Mouse (Mus musculus) forebrain, embryonic 12.5 days (tissue): ENCODE data around the gene Popdc3. TPM values are rescaled to one million over a fixed set of nuclear protein-coding genes. Genes with fewer than 3 reads are reported as not detected.

Experiments
- ATAC-seq: fragments of 200-750 bp; cut with Nextera tagmentation; 2 replicates; pipeline ENCODE4 v1.8.0; 2017; ENCODE audit warnings: moderate TSS enrichment; ENCODE audit not compliant: low FRiP score
- H3K27ac ChIP-seq: fragments of 300-500 bp; sonication (generic); 2 replicates; pipeline ENCODE4 v1.5.1; 2016; ENCODE audit warnings: mild to moderate bottlenecking
- H3K27me3 ChIP-seq: fragments of 300-500 bp; sonication (generic); 2 replicates; pipeline ENCODE4 v1.6.1; 2016; ENCODE audit warnings: mild to moderate bottlenecking
- H3K36me3 ChIP-seq: fragments of 300-500 bp; sonication (generic); replicated peaks from 2 replicates; pipeline ENCODE4 v1.6.1; 2016; ENCODE audit warnings: mild to moderate bottlenecking
- H3K4me1 ChIP-seq: fragments of 300-500 bp; sonication (generic); 2 replicates; pipeline ENCODE4 v1.6.1; 2016
- H3K4me2 ChIP-seq: fragments of 300-500 bp; sonication (generic); 2 replicates; pipeline ENCODE4 v1.6.1; 2016; ENCODE audit warnings: mild to moderate bottlenecking, moderate library complexity
- H3K4me3 ChIP-seq: fragments of 300-500 bp; sonication (generic); replicated peaks from 2 replicates; pipeline ENCODE4 v1.5.1; 2016; ENCODE audit warnings: mild to moderate bottlenecking
- H3K9ac ChIP-seq: fragments of 300-500 bp; sonication (generic); 2 replicates; pipeline ENCODE4 v1.6.1; 2016; ENCODE audit warnings: mild to moderate bottlenecking
- H3K9me3 ChIP-seq: fragments of 300-500 bp; sonication (generic); 2 replicates; pipeline ENCODE4 v1.6.1; 2016
- WGBS: fragments of 180-500 bp; shearing (Covaris S2); methylation state at CpG from one replicate; pipeline ENCODE4 v1.1.7; 2016; 5-methylcytosine and 5-hydroxymethylcytosine counted together
- polyA plus RNA-seq: library from polyadenylated mRNA; unstranded; fragments of >200 nt; fragmentation: Nextera tagmentation; extraction: Ambion mirVana; gene quantifications from 2 replicates; pipeline ENCODE4 v1.2.1, GENCODE M21; 2016

Popdc3 gene
- polyA plus RNA-seq, 1 experiment from 2014 or later, result 0.19 TPM

GRCm38 (mm10) chr10:45295093-45295492 lies 117.2 kb downstream of the Popdc3 start:
- Histone ChIP-seq H3K9me3 (no peaks in the 10 kb centered on the region), H3K27me3 (peaks cover 15% of the 10 kb centered on the region), H3K27ac (no peak overlapping the region), H3K9ac (no peak overlapping the region), H3K4me2 (no peak overlapping the region), H3K4me3 (no peak overlapping the region), H3K4me1 (no peaks in the 10 kb centered on the region), H3K36me3 (no peaks in the 10 kb centered on the region)
- no peak for ATAC-seq
- WGBS, result 86% methylated on average over 5 of the region's 5 CpGs

- H3K4me2 ChIP-seq, result no peak overlapping the region
- whole genome bisulfite sequencing, result 65% methylated on average over 6 of the region's 6 CpGs
- ATAC-seq, result no peak
- H3K36me3 ChIP-seq, result no peaks in the 10 kb centered on the region
- H3K9me3 ChIP-seq, result no peaks in the 10 kb centered on the region
- H3K27me3 ChIP-seq, result no peaks in the 10 kb centered on the region
- H3K4me1 ChIP-seq, result no peaks in the 10 kb centered on the region
- H3K4me3 ChIP-seq, result no peak overlapping the region
- H3K9ac ChIP-seq, result no peak overlapping the region
- H3K27ac ChIP-seq, result no peak overlapping the region
These were observed 120.6 kb downstream of the Popdc3 start for GRCm38 (mm10) chr10:45298503-45298902.

GRCm38 (mm10) chr10:45299509-45299908 lies 121.6 kb downstream of the Popdc3 start:
- H3K4me1 ChIP-seq, result no peaks in the 10 kb centered on the region
- no peaks in the 10 kb centered on the region for H3K36me3 ChIP-seq
- no peak overlapping the region for H3K27ac ChIP-seq
- H3K27me3 ChIP-seq, result no peaks in the 10 kb centered on the region
- no peaks in the 10 kb centered on the region for H3K9me3 ChIP-seq
- ATAC-seq, result no peak
- H3K4me2 ChIP-seq, result no peak overlapping the region
- 95% methylated on average over 4 of the region's 4 CpGs for WGBS
- H3K4me3 ChIP-seq, result no peak overlapping the region
- H3K9ac ChIP-seq, result no peak overlapping the region

GRCm38 (mm10) chr10:45303315-45304036 lies 125.6 kb downstream of the Popdc3 start:
- Histone ChIP-seq H3K36me3 (no peaks in the 10 kb centered on the region), H3K4me2 (no peak overlapping the region), H3K4me3 (no peak overlapping the region), H3K27ac (no peak overlapping the region), H3K9ac (no peak overlapping the region), H3K4me1 (no peaks in the 10 kb centered on the region), H3K9me3 (no peaks in the 10 kb centered on the region), H3K27me3 (no peaks in the 10 kb centered on the region)
- no peak for ATAC-seq
- WGBS, result 77% methylated on average over 14 of the region's 14 CpGs

- no peak overlapping the region for H3K4me2 ChIP-seq
- no peaks in the 10 kb centered on the region for H3K36me3 ChIP-seq
- H3K4me3 ChIP-seq, result no peak overlapping the region
- H3K9me3 ChIP-seq, result no peaks in the 10 kb centered on the region
- H3K9ac ChIP-seq, result no peak overlapping the region
- WGBS, result 76% methylated on average over 5 of the region's 5 CpGs
- H3K4me1 ChIP-seq, result no peaks in the 10 kb centered on the region
- no peak for ATAC-seq
- H3K27me3 ChIP-seq, result no peaks in the 10 kb centered on the region
- no peak overlapping the region for H3K27ac ChIP-seq
These were observed 127.3 kb downstream of the Popdc3 start for GRCm38 (mm10) chr10:45305173-45305572.

- no peak overlapping the region for H3K27ac ChIP-seq
- no peaks in the 10 kb centered on the region for H3K4me1 ChIP-seq
- H3K36me3 ChIP-seq, result no peaks in the 10 kb centered on the region
- 89% methylated on average over 5 of the region's 5 CpGs for WGBS
- H3K4me3 ChIP-seq, result no peak overlapping the region
- ATAC-seq, result no peak
- H3K9me3 ChIP-seq, result no peaks in the 10 kb centered on the region
- H3K4me2 ChIP-seq, result no peak overlapping the region
- no peaks in the 10 kb centered on the region for H3K27me3 ChIP-seq
- H3K9ac ChIP-seq, result no peak overlapping the region
These were observed 133.2 kb downstream of the Popdc3 start for GRCm38 (mm10) chr10:45311129-45311528.

GRCm38 (mm10) chr10:45311624-45312023 lies 133.7 kb downstream of the Popdc3 start:
- 71% methylated on average over 7 of the region's 7 CpGs for WGBS
- Histone ChIP-seq H3K27ac (no peak overlapping the region), H3K36me3 (no peaks in the 10 kb centered on the region), H3K9me3 (no peaks in the 10 kb centered on the region), H3K4me3 (no peak overlapping the region), H3K9ac (no peak overlapping the region), H3K4me1 (no peaks in the 10 kb centered on the region), H3K4me2 (no peak overlapping the region), H3K27me3 (no peaks in the 10 kb centered on the region)
- peak; percentile 39; the same call in 1 of the 2 replicates for ATAC-seq

- no peaks in the 10 kb centered on the region for H3K4me1 ChIP-seq
- H3K27ac ChIP-seq, result no peak overlapping the region
- no peaks in the 10 kb centered on the region for H3K27me3 ChIP-seq
- H3K9ac ChIP-seq, result no peak overlapping the region
- no peak overlapping the region for H3K4me2 ChIP-seq
- 93% methylated on average over 16 of the region's 16 CpGs for WGBS
- no peak overlapping the region for H3K4me3 ChIP-seq
- no peak for ATAC-seq
- H3K36me3 ChIP-seq, result no peaks in the 10 kb centered on the region
- H3K9me3 ChIP-seq, result peaks cover 3% of the 10 kb centered on the region
These were observed 137.0 kb downstream of the Popdc3 start for GRCm38 (mm10) chr10:45314865-45315264.

- no peak overlapping the region for H3K4me3 ChIP-seq
- H3K36me3 ChIP-seq, result no peaks in the 10 kb centered on the region
- no peaks in the 10 kb centered on the region for H3K27me3 ChIP-seq
- no peak overlapping the region for H3K27ac ChIP-seq
- no peak overlapping the region for H3K4me2 ChIP-seq
- H3K9me3 ChIP-seq, result peaks cover 3% of the 10 kb centered on the region
- ATAC-seq, result no peak
- WGBS, result 92% methylated on average over 5 of the region's 5 CpGs
- peaks cover 2% of the 10 kb centered on the region for H3K4me1 ChIP-seq
- H3K9ac ChIP-seq, result no peak overlapping the region
These were observed 141.0 kb downstream of the Popdc3 start for GRCm38 (mm10) chr10:45318922-45319321.

- 51% methylated on average over 3 of the region's 3 CpGs for WGBS
- no peaks in the 10 kb centered on the region for H3K36me3 ChIP-seq
- no peak overlapping the region for H3K9ac ChIP-seq
- ATAC-seq, result no peak
- H3K4me3 ChIP-seq, result no peak overlapping the region
- peaks cover 4% of the 10 kb centered on the region for H3K4me1 ChIP-seq
- H3K27ac ChIP-seq, result no peak overlapping the region
- H3K27me3 ChIP-seq, result no peaks in the 10 kb centered on the region
- H3K9me3 ChIP-seq, result peaks cover 3% of the 10 kb centered on the region
- H3K4me2 ChIP-seq, result no peak overlapping the region
These were observed 142.4 kb downstream of the Popdc3 start for GRCm38 (mm10) chr10:45320296-45320695.

GRCm38 (mm10) chr10:45324159-45324558 lies 146.3 kb downstream of the Popdc3 start:
- 25% methylated on average over 1 of the region's 1 CpGs for WGBS
- no peak for ATAC-seq
- Histone ChIP-seq H3K4me3 (no peak overlapping the region), H3K4me1 (peaks cover 4% of the 10 kb centered on the region), H3K9ac (no peak overlapping the region), H3K9me3 (no peaks in the 10 kb centered on the region), H3K27ac (no peak overlapping the region), H3K27me3 (no peaks in the 10 kb centered on the region), H3K4me2 (no peak overlapping the region), H3K36me3 (no peaks in the 10 kb centered on the region)

- H3K4me1 ChIP-seq, result peaks cover 4% of the 10 kb centered on the region
- no peak overlapping the region for H3K9ac ChIP-seq
- no peak overlapping the region for H3K27ac ChIP-seq
- 82% methylated on average over 7 of the region's 7 CpGs for WGBS
- H3K36me3 ChIP-seq, result no peaks in the 10 kb centered on the region
- H3K27me3 ChIP-seq, result peaks cover 7% of the 10 kb centered on the region
- no peak for ATAC-seq
- H3K4me3 ChIP-seq, result no peak overlapping the region
- H3K4me2 ChIP-seq, result no peak overlapping the region
- no peaks in the 10 kb centered on the region for H3K9me3 ChIP-seq
These were observed 150.5 kb downstream of the Popdc3 start for GRCm38 (mm10) chr10:45328196-45329000.
